Mouse (Mus musculus) kidney, adult 2 months (tissue): ENCODE data around the gene Specc1.

Experiments
- CTCF ChIP-seq: fragments of 200-500 bp; conservative IDR thresholded peaks from 2 replicates; pipeline ENCODE4 v1.5.1; 2011; ENCODE audit warnings: low read depth, mild to moderate bottlenecking, control low read depth, low read length, moderate library complexity, mixed read lengths; ENCODE audit not compliant: insufficient read depth, insufficient read length
- POLR2A ChIP-seq: fragments of 200-500 bp; IDR thresholded peaks from one replicate; pipeline ENCODE4 v1.6.1; 2011; ENCODE audit warnings: low read depth, low read length, control low read depth

DNA sequence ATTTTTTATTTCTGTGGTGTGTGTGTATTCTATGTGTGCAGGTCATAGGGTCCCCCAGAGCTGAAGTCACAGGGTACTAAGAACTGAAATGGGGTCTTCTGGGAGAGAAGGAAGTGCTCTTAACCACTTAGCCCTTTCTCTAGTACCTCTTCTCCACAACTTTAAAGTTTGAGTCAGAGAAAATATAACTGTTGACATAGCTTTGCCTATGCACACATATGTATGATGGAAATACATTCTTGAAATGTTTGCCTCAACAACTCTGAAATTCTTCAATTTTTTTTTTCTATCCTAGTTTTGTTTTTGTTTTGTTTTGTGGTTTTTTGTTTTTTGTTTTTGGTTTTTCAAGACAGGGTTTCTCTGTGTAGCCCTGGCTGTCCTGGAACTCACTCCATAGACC is 48.2 kb upstream of the Specc1 start:
- TF ChIP-seq POLR2A (no peak), CTCF (no peak)
